Mouse (Mus musculus): Measurements from ENCODE around the gene Grip1. TPM values are rescaled to one million over a fixed set of nuclear protein-coding genes. Genes with fewer than 3 reads are reported as not detected.

The Grip1 gene
- polyA plus RNA-seq, 1 experiment from 2014 or later = 4.4 TPM

DNA sequence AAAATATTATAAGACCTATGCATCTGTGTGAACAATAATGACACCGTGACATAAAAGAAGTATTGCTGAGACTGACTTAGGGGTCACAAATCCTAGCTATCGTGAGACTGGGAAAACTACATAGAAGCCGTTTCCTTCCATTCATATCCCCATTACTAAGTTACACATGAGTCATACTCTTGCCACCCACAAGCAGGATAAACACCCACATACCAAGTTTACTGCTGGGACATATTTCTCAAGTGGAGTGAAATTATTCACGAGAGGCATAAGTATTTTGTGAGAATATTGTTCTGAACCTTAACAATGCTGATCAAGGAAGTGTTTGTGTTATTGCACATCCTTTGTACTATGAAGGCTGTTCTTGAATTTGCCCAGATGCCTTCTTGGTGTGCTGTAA lies 252.7 kb downstream of the Grip1 start:
- Histone ChIP-seq H3K36me3 (no peaks in the 10 kb centered on the region), H3K4me3 (no peak overlapping the region), H3K27me3 (ENCODE audit: insufficient read depth, poor library complexity, severe bottlenecking) (no peaks in the 10 kb centered on the region), H3K4me1 (no peaks in the 10 kb centered on the region), H3K27ac (no peak overlapping the region), H3K9me3 (no peaks in the 10 kb centered on the region)
- no peak for DNase-seq (ENCODE audit: low spot score)
- WGBS = 84% methylated on average over 4 of the region's 4 CpGs

- no peak overlapping the region for H3K4me3 ChIP-seq
- H3K27me3 ChIP-seq (ENCODE audit: insufficient read depth, poor library complexity, severe bottlenecking) = no peaks in the 10 kb centered on the region
- no peaks in the 10 kb centered on the region for H3K9me3 ChIP-seq
- DNase-seq (ENCODE audit: low spot score) = no peak
- 88% methylated on average over 10 of the region's 10 CpGs for WGBS
- H3K4me1 ChIP-seq = no peaks in the 10 kb centered on the region
- H3K27ac ChIP-seq = no peak overlapping the region
- H3K36me3 ChIP-seq = no peaks in the 10 kb centered on the region
These were observed 253.4 kb downstream of the Grip1 start for GRCm38 (mm10) chr10:119706983-119707382.

- Histone ChIP-seq H3K27me3 (ENCODE audit: insufficient read depth, poor library complexity, severe bottlenecking) (no peaks in the 10 kb centered on the region), H3K4me3 (no peak overlapping the region), H3K4me1 (peaks cover 20% of the 10 kb centered on the region), H3K36me3 (no peaks in the 10 kb centered on the region), H3K9me3 (no peaks in the 10 kb centered on the region), H3K27ac (no peak overlapping the region)
- WGBS = 49% methylated on average over 3 of the region's 3 CpGs
- DNase-seq (ENCODE audit: low spot score) = no peak
These were observed 268.3 kb downstream of the Grip1 start for GRCm38 (mm10) chr10:119721887-119722286.

DNA sequence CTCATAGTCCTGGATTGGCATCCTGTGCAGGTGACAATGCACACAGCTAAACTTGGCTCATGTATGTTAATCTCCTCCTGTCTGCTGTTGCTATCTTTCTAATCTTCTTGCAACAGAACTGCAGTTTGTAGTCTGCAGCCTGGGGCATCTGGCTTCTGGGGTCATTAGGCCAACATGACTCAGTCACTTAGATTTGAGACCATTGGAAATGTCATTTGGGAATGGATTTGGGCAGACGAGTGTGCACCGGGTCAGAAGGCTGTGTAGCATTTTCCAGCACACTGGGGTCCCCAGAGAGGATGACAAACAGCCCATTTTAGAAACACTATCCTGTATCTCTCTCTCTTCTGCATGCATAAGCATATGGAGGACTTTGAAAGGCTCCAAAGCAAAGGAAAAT lies 268.8 kb downstream of the Grip1 start:
- no peaks in the 10 kb centered on the region for H3K9me3 ChIP-seq
- no peaks in the 10 kb centered on the region for H3K27me3 ChIP-seq (ENCODE audit: insufficient read depth, poor library complexity, severe bottlenecking)
- no peak for DNase-seq (ENCODE audit: low spot score)
- no peak overlapping the region for H3K4me3 ChIP-seq
- H3K4me1 ChIP-seq = peaks cover 20% of the 10 kb centered on the region
- WGBS = 29% methylated on average over 2 of the region's 2 CpGs
- H3K27ac ChIP-seq = no peak overlapping the region
- no peaks in the 10 kb centered on the region for H3K36me3 ChIP-seq

DNA sequence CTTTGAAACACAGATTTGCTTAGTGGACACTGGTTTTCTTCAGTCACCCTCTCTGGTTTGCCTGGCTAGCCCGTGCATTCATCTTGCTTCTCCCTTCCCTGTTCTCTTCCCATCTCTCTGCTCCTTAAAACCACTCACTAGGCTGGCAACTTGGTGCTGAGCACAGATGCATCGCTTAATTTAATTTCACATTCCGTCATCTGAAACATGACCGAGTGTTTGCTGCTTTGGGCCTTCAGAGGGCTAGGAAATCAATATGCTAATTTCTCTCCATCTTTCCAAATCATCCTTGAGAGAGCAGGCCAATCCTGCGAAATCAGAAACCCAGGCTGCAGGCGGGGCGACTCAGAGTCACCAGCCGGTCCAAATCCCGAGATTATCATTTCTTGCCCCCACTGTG lies 270.0 kb downstream of the Grip1 start:
- DNase-seq (ENCODE audit: low spot score) = no peak
- no peaks in the 10 kb centered on the region for H3K36me3 ChIP-seq
- WGBS = 79% methylated on average over 9 of the region's 9 CpGs
- no peak overlapping the region for H3K27ac ChIP-seq
- no peaks in the 10 kb centered on the region for H3K27me3 ChIP-seq (ENCODE audit: insufficient read depth, poor library complexity, severe bottlenecking)
- no peak overlapping the region for H3K4me3 ChIP-seq
- H3K4me1 ChIP-seq = peaks cover 28% of the 10 kb centered on the region
- no peaks in the 10 kb centered on the region for H3K9me3 ChIP-seq

DNA sequence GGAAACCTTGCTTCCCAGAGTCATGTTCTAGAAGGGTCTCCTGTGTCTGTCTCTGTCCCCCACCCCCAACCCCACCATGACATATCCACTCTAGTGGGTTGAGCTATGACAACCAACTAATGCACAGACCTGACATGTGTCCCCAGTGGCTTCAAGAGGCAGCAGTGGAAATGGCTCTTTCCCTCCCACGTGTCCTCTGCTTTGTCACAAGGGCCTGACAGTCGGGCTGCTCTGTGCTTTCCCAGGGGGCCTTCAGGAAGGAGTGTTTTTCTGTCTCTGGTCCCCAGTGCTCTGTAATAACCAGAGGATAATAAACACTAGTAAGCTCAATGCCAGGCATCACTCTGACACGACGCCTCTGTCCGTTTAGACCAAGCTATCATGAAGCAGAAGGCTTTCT lies 271.7 kb downstream of the Grip1 start:
- Histone ChIP-seq H3K27me3 (ENCODE audit: insufficient read depth, poor library complexity, severe bottlenecking) (no peaks in the 10 kb centered on the region), H3K36me3 (no peaks in the 10 kb centered on the region), H3K9me3 (no peaks in the 10 kb centered on the region), H3K4me3 (no peak overlapping the region), H3K4me1 (peaks cover 28% of the 10 kb centered on the region), H3K27ac (no peak overlapping the region)
- WGBS = 62% methylated on average over 5 of the region's 5 CpGs
- no peak for DNase-seq (ENCODE audit: low spot score)

GRCm38 (mm10) chr10:119725966-119726365 lies 272.3 kb downstream of the Grip1 start:
- peaks cover 28% of the 10 kb centered on the region for H3K4me1 ChIP-seq
- H3K4me3 ChIP-seq = no peak overlapping the region
- no peaks in the 10 kb centered on the region for H3K36me3 ChIP-seq

DNA sequence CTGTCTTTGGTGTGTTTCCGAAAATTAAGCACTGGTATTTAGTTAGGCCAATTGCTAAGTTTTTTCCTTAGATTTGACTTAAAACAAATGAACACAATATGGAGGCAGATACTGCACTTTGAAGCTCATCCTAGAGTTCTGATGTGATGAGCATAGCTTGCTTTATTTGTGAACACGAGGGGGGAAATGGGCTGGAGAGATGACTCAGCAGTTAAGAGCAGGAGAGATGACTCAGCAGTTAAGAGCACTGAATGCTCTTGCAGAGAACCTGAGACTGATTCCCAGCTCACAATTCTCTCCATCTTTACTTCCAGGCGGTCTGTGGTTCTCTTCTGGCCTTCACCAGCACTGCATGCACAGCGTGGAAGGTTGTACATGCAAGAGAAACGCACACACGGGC lies 273.3 kb downstream of the Grip1 start:
- peaks cover 28% of the 10 kb centered on the region for H3K4me1 ChIP-seq
- H3K27me3 ChIP-seq (ENCODE audit: insufficient read depth, poor library complexity, severe bottlenecking) = no peaks in the 10 kb centered on the region
- WGBS = 76% methylated on average over 6 of the region's 6 CpGs
- no peak overlapping the region for H3K27ac ChIP-seq
- H3K9me3 ChIP-seq = no peaks in the 10 kb centered on the region
- DNase-seq (ENCODE audit: low spot score) = no peak
- no peaks in the 10 kb centered on the region for H3K36me3 ChIP-seq
- no peak overlapping the region for H3K4me3 ChIP-seq

More at GRCm38 (mm10) chr10:119725966-119726365, 272.3 kb downstream of the Grip1 start:
- H3K9me3 ChIP-seq = no peaks in the 10 kb centered on the region
- no peak for DNase-seq (ENCODE audit: low spot score)
- WGBS = 66% methylated on average over 7 of the region's 7 CpGs
- H3K27ac ChIP-seq = no peak overlapping the region
- no peaks in the 10 kb centered on the region for H3K27me3 ChIP-seq (ENCODE audit: insufficient read depth, poor library complexity, severe bottlenecking)

DNA sequence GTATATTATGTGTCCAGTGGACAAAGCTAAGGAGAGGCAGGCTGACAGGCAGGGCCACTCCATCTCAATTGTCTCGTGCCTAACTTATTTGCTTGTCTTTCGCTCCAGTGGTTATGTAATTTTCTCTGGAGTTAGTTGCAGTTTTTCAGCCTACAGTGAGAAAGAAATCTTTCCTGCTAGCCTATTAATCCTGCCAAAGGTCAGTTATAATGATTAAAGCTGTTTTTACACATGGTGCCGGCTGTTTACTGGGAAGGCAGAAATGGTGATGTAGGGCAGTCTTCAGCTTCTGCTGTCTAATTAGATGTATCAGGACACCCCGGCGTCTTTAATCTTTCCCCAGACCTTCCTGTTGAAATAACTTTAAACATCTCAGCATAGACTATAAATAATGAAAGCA lies 276.6 kb downstream of the Grip1 start:
- 72% methylated on average over 5 of the region's 5 CpGs for WGBS

DNA sequence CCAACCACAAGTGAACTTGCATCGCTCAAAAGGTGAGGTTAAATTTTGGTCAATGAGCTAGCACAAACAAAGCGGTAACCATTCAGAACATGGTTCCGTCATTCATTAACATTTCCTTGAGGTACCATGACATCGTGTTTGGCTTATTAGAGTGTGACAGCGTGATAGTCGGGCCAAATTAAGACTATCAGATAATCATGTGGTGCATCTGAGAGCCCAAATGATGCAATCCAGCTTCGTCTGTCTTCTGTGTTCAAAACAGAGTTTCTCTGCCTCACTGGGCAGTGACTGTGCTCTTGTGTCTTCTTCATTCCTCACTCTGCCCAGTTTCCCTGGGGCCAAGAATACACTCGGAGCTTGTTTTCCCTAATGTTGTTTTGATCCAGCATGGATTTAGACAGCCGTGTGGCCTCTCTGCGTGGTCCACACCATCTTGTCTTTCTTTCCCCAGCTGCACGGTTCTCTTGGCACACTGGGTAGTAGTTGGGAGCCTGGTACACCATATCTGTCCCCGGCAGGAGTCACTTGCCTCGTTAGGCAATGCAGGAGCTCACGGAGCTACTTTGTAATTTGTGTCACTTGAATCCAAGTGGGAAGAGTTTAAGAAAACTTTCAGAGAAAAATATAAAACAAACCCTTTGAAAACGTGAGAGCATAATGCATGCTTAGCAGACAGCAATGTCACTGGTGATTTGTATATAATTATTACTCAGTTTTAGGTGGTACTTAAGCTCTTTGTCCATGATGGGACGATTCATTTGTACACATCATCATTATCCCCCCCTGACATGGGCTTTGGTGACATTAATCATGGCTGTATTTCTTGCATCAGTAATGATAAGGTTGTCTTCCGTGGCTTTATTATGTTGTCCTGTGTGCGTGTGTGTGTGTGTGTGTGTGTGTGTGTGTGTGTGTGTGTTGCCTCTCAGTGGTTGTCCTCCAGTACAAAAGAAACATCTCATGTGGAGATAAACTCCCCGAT lies 281.7 kb downstream of the Grip1 start:
- Histone ChIP-seq H3K4me3 (peak overlapping the region; percentile 3; the same call in 1 of the 2 replicates), H3K27me3 (ENCODE audit: insufficient read depth, poor library complexity, severe bottlenecking) (no peaks in the 10 kb centered on the region), H3K4me1 (peaks cover 43% of the 10 kb centered on the region), H3K36me3 (no peaks in the 10 kb centered on the region), H3K27ac (peak overlapping the region; percentile 11; the same call in 1 of the 2 replicates), H3K9me3 (no peaks in the 10 kb centered on the region)
- DNase-seq (ENCODE audit: low spot score) = no peak
- 67% methylated on average over 19 of the region's 19 CpGs for whole genome bisulfite sequencing

More for the DNA sequence above, 276.6 kb downstream of the Grip1 start:
- peaks cover 20% of the 10 kb centered on the region for H3K4me1 ChIP-seq
- H3K36me3 ChIP-seq = no peaks in the 10 kb centered on the region
- no peak overlapping the region for H3K4me3 ChIP-seq
- no peaks in the 10 kb centered on the region for H3K9me3 ChIP-seq
- H3K27ac ChIP-seq = no peak overlapping the region
- H3K27me3 ChIP-seq (ENCODE audit: insufficient read depth, poor library complexity, severe bottlenecking) = no peaks in the 10 kb centered on the region
- no peak for DNase-seq (ENCODE audit: low spot score)

DNA sequence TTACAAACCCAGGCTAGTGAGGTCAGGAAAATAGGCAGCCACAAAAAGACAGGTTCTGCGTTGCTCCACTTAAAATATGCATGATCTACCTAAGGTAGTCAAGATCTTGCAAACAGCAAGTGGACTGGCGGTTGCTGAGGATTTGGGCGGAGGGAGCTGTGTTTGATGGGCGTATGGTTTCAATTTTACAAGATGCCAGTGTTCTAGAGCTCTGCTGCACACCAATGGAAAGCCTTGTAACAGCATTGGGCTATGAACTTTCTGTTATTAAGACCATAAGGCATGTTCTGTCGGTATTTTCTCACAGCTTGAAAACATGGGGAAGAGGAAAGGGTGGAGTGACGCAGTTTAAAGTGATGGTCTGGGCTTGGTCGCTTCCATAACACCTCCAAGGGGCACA lies 285.8 kb downstream of the Grip1 start:
- no peak overlapping the region for H3K27ac ChIP-seq
- no peak for DNase-seq (ENCODE audit: low spot score)
- peaks cover 43% of the 10 kb centered on the region for H3K4me1 ChIP-seq
- H3K27me3 ChIP-seq (ENCODE audit: insufficient read depth, poor library complexity, severe bottlenecking) = no peaks in the 10 kb centered on the region
- 82% methylated on average over 7 of the region's 7 CpGs for WGBS
- H3K36me3 ChIP-seq = no peaks in the 10 kb centered on the region
- H3K9me3 ChIP-seq = no peaks in the 10 kb centered on the region
- no peak overlapping the region for H3K4me3 ChIP-seq

- WGBS = 79% methylated on average over 8 of the region's 8 CpGs
These were observed 289.1 kb downstream of the Grip1 start for GRCm38 (mm10) chr10:119742722-119743121.

DNA sequence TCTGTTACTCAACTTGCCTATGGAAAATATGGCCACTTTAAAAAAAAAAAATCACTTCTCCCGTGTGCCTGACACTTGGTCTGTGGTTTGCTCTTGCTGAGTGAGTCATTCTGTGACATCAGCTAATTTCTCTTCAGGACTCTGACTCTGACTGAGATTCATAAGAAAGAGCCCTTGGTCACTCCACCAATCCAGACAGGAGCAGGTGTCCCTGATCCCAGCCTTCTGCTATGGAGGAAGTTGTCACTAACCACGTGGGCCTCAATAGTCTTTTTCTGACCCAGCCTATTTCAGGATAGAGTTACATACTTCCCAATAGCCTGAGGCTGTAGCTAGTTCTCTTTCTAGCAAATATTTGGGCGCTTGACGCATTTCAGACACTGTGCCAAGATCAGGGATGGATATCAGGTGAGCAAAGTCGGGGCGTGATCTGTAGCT lies 298.8 kb downstream of the Grip1 start:
- DNase-seq (ENCODE audit: low spot score) = no peak

More at GRCm38 (mm10) chr10:119742722-119743121, 289.1 kb downstream of the Grip1 start:
- H3K27me3 ChIP-seq (ENCODE audit: insufficient read depth, poor library complexity, severe bottlenecking) = no peaks in the 10 kb centered on the region
- DNase-seq (ENCODE audit: low spot score) = no peak
- no peak overlapping the region for H3K4me3 ChIP-seq
- no peaks in the 10 kb centered on the region for H3K9me3 ChIP-seq
- H3K4me1 ChIP-seq = peaks cover 21% of the 10 kb centered on the region
- H3K36me3 ChIP-seq = no peaks in the 10 kb centered on the region
- no peak overlapping the region for H3K27ac ChIP-seq

More for the DNA sequence above, 298.8 kb downstream of the Grip1 start:
- Histone ChIP-seq H3K4me1 (0 out of 2 replicates have a peak, but pooled peaks cover 5% of the 10 kb centered on the region), H3K27ac (no peak overlapping the region), H3K27me3 (ENCODE audit: insufficient read depth, poor library complexity, severe bottlenecking) (no peaks in the 10 kb centered on the region), H3K9me3 (no peaks in the 10 kb centered on the region), H3K4me3 (no peak overlapping the region), H3K36me3 (no peaks in the 10 kb centered on the region)
- 79% methylated on average over 6 of the region's 6 CpGs for WGBS
